Mouse (Mus musculus): Measurements from ENCODE around the gene Plekhg4.

The Plekhg4 gene

GRCm38 (mm10) chr8:105403467-105403866 is 30.4 kb downstream of the Plekhg4 start:
- no peak overlapping the region for H3K4me3 ChIP-seq (replicated peaks; ENCODE audit: low read length)
- H3K27me3 ChIP-seq (ENCODE audit: insufficient read depth, low read length), result no peaks in the 10 kb centered on the region; the same call in 1 of the 2 replicates
- no peak for TF ChIP-seq POU5F1 (IDR thresholded peaks at IDR 0.05; ENCODE audit: borderline replicate concordance, low read length)
- no peak for TF ChIP-seq CTCF (conservative IDR thresholded peaks at IDR 0.05; ENCODE audit: low read length)
- no peak for TF ChIP-seq NANOG (IDR thresholded peaks at IDR 0.05; ENCODE audit: borderline replicate concordance, low read length)
- H3K4me1 ChIP-seq (replicated peaks; ENCODE audit: low read depth, low read length), result peaks cover 13% of the 10 kb centered on the region
- no peaks in the 10 kb centered on the region for H3K36me3 ChIP-seq (ENCODE audit: insufficient read depth, low read length)
- H3K9me3 ChIP-seq (ENCODE audit: low read length), result no peaks in the 10 kb centered on the region

- TF ChIP-seq POU5F1 (IDR thresholded peaks at IDR 0.05; ENCODE audit: borderline replicate concordance, low read length) (no peak), NANOG (IDR thresholded peaks at IDR 0.05; ENCODE audit: borderline replicate concordance, low read length) (no peak), CTCF (conservative IDR thresholded peaks at IDR 0.05; ENCODE audit: low read length) (no peak)
- Histone ChIP-seq H3K4me3 (replicated peaks; ENCODE audit: low read length) (no peak overlapping the region), H3K27me3 (ENCODE audit: insufficient read depth, low read length) (no peaks in the 10 kb centered on the region; the same call in 1 of the 2 replicates), H3K9me3 (ENCODE audit: low read length) (no peaks in the 10 kb centered on the region), H3K4me1 (replicated peaks; ENCODE audit: low read depth, low read length) (peaks cover 13% of the 10 kb centered on the region), H3K36me3 (ENCODE audit: insufficient read depth, low read length) (no peaks in the 10 kb centered on the region)
Measured at GRCm38 (mm10) chr8:105404496-105404895, 31.4 kb downstream of the Plekhg4 start.

- H3K36me3 ChIP-seq (ENCODE audit: insufficient read depth, low read length), result no peaks in the 10 kb centered on the region
- TF ChIP-seq POU5F1 (IDR thresholded peaks at IDR 0.05; ENCODE audit: borderline replicate concordance, low read length) (no peak), CTCF (conservative IDR thresholded peaks at IDR 0.05; ENCODE audit: low read length) (no peak), NANOG (IDR thresholded peaks at IDR 0.05; ENCODE audit: borderline replicate concordance, low read length) (no peak)
- no peaks in the 10 kb centered on the region; the same call in 1 of the 2 replicates for H3K27me3 ChIP-seq (ENCODE audit: insufficient read depth, low read length)
- no peak overlapping the region for H3K4me3 ChIP-seq (replicated peaks; ENCODE audit: low read length)
- H3K4me1 ChIP-seq (replicated peaks; ENCODE audit: low read depth, low read length), result peaks cover 4% of the 10 kb centered on the region
- H3K9me3 ChIP-seq (ENCODE audit: low read length), result no peaks in the 10 kb centered on the region
Measured at GRCm38 (mm10) chr8:105406416-105406815, 33.3 kb downstream of the Plekhg4 start.

GRCm38 (mm10) chr8:105408331-105408730 is 35.3 kb downstream of the Plekhg4 start:
- Histone ChIP-seq H3K4me3 (replicated peaks; ENCODE audit: low read length) (no peak overlapping the region), H3K9me3 (ENCODE audit: low read length) (peaks cover 6% of the 10 kb centered on the region; the same call in 1 of the 2 replicates), H3K4me1 (replicated peaks; ENCODE audit: low read depth, low read length) (peaks cover 4% of the 10 kb centered on the region; the same call in 1 of the 2 replicates), H3K27me3 (ENCODE audit: insufficient read depth, low read length) (peaks cover 8% of the 10 kb centered on the region), H3K36me3 (ENCODE audit: insufficient read depth, low read length) (no peaks in the 10 kb centered on the region)
- TF ChIP-seq POU5F1 (IDR thresholded peaks at IDR 0.05; ENCODE audit: borderline replicate concordance, low read length) (no peak), NANOG (IDR thresholded peaks at IDR 0.05; ENCODE audit: borderline replicate concordance, low read length) (no peak), CTCF (conservative IDR thresholded peaks at IDR 0.05; ENCODE audit: low read length) (no peak)

- Histone ChIP-seq H3K4me1 (replicated peaks; ENCODE audit: low read depth, low read length) (peaks cover 11% of the 10 kb centered on the region), H3K9me3 (ENCODE audit: low read length) (peaks cover 6% of the 10 kb centered on the region; the same call in 1 of the 2 replicates), H3K27me3 (ENCODE audit: insufficient read depth, low read length) (peaks cover 16% of the 10 kb centered on the region), H3K36me3 (ENCODE audit: insufficient read depth, low read length) (no peaks in the 10 kb centered on the region), H3K4me3 (replicated peaks; ENCODE audit: low read length) (no peak overlapping the region)
- TF ChIP-seq POU5F1 (IDR thresholded peaks at IDR 0.05; ENCODE audit: borderline replicate concordance, low read length), result no peak
- TF ChIP-seq CTCF (conservative IDR thresholded peaks at IDR 0.05; ENCODE audit: low read length), result no peak
- no peak for TF ChIP-seq NANOG (IDR thresholded peaks at IDR 0.05; ENCODE audit: borderline replicate concordance, low read length)
Measured at GRCm38 (mm10) chr8:105409947-105410346, 36.9 kb downstream of the Plekhg4 start.

- no peaks in the 10 kb centered on the region for H3K36me3 ChIP-seq (ENCODE audit: insufficient read depth, low read length)
- H3K9me3 ChIP-seq (ENCODE audit: low read length), result peaks cover 11% of the 10 kb centered on the region
- TF ChIP-seq NANOG (IDR thresholded peaks at IDR 0.05; ENCODE audit: borderline replicate concordance, low read length), result no peak
- peak; percentile 10; the same call in 1 of the 2 replicates for TF ChIP-seq CTCF (conservative IDR thresholded peaks at IDR 0.05; ENCODE audit: low read length)
- peak within 1 kb of the TSS; percentile 72 for H3K4me3 ChIP-seq (replicated peaks; ENCODE audit: low read length)
- H3K4me1 ChIP-seq (replicated peaks; ENCODE audit: low read depth, low read length), result peaks cover 11% of the 10 kb centered on the region
- peaks cover 18% of the 10 kb centered on the region for H3K27me3 ChIP-seq (ENCODE audit: insufficient read depth, low read length)
Measured at GRCm38 (mm10) chr8:105413391-105413790, 40.3 kb downstream of the Plekhg4 start, which contains the start of the genes Kctd19 and Lrrc36. Gene Kctd19 (minus strand): TSS chr8:105413502. Gene Lrrc36 (plus strand): TSS chr8:105413571.

- TF ChIP-seq CTCF (conservative IDR thresholded peaks at IDR 0.05; ENCODE audit: low read length), result peak; percentile 50
- TF ChIP-seq POU5F1 (IDR thresholded peaks at IDR 0.05; ENCODE audit: borderline replicate concordance, low read length), result no peak
Measured at GRCm38 (mm10) chr8:105418992-105419391, 45.9 kb downstream of the Plekhg4 start.

GRCm38 (mm10) chr8:105419800-105420199 is 46.7 kb downstream of the Plekhg4 start:
- H3K9me3 ChIP-seq (ENCODE audit: low read length), result peaks cover 5% of the 10 kb centered on the region
- 0 out of 2 replicates have a peak, but pooled peaks cover 3% of the 10 kb centered on the region for H3K27me3 ChIP-seq (ENCODE audit: insufficient read depth, low read length)
- TF ChIP-seq CTCF (conservative IDR thresholded peaks at IDR 0.05; ENCODE audit: low read length), result no peak
- no peak for TF ChIP-seq POU5F1 (IDR thresholded peaks at IDR 0.05; ENCODE audit: borderline replicate concordance, low read length)
- TF ChIP-seq NANOG (IDR thresholded peaks at IDR 0.05; ENCODE audit: borderline replicate concordance, low read length), result no peak
- no peaks in the 10 kb centered on the region for H3K36me3 ChIP-seq (ENCODE audit: insufficient read depth, low read length)
- no peak overlapping the region for H3K4me3 ChIP-seq (replicated peaks; ENCODE audit: low read length)
- peaks cover 6% of the 10 kb centered on the region for H3K4me1 ChIP-seq (replicated peaks; ENCODE audit: low read depth, low read length)

More at GRCm38 (mm10) chr8:105418992-105419391, 45.9 kb downstream of the Plekhg4 start:
- peaks cover 5% of the 10 kb centered on the region for H3K9me3 ChIP-seq (ENCODE audit: low read length)
- H3K4me1 ChIP-seq (replicated peaks; ENCODE audit: low read depth, low read length), result peaks cover 10% of the 10 kb centered on the region
- no peaks in the 10 kb centered on the region for H3K36me3 ChIP-seq (ENCODE audit: insufficient read depth, low read length)
- H3K27me3 ChIP-seq (ENCODE audit: insufficient read depth, low read length), result peaks cover 7% of the 10 kb centered on the region
- H3K4me3 ChIP-seq (replicated peaks; ENCODE audit: low read length), result no peak overlapping the region

GRCm38 (mm10) chr8:105422006-105422405 is 48.9 kb downstream of the Plekhg4 start:
- Histone ChIP-seq H3K4me1 (replicated peaks; ENCODE audit: low read depth, low read length) (peaks cover 6% of the 10 kb centered on the region), H3K9me3 (ENCODE audit: low read length) (peaks cover 2% of the 10 kb centered on the region), H3K36me3 (ENCODE audit: insufficient read depth, low read length) (no peaks in the 10 kb centered on the region), H3K27me3 (ENCODE audit: insufficient read depth, low read length) (no peaks in the 10 kb centered on the region), H3K4me3 (replicated peaks; ENCODE audit: low read length) (no peak overlapping the region)
- TF ChIP-seq NANOG (IDR thresholded peaks at IDR 0.05; ENCODE audit: borderline replicate concordance, low read length) (no peak), CTCF (conservative IDR thresholded peaks at IDR 0.05; ENCODE audit: low read length) (no peak), POU5F1 (IDR thresholded peaks at IDR 0.05; ENCODE audit: borderline replicate concordance, low read length) (no peak)

Measured in E14TG2a.4 (cell line).